Mouse (Mus musculus) cerebellum, adult 9-11 months (tissue): ENCODE results near the gene 5330417H12Rik.

Source experiments
- DNase-seq: peaks from one replicate; pipeline ENCODE4 v3.0.0; 2022

5330417H12Rik gene

GRCm38 (mm10) chr7:107625781-107626180, 820 bp upstream of the 5330417H12Rik start:
- no peak for DNase-seq

DNA sequence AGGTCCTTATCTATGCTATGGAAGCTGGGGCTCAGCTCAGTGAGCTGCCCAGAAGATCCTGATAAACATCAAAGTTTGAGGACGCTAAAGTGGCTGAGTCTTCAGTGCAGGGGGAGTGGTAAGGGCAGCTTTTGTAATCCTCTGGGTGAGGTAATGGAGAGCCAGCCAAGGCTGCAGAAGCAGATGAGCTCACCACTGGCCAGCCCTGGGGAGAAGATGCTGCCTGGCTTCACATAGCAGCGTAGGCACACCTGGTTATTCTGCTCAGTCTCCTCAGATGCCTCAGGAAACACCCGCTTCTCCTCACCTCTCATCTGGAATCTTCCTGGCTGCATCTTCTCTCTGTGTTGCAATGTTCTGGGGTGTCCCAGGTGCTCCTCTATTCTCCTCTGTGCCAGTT, 529 bp downstream of the 5330417H12Rik start:
- DNase-seq = no peak

- DNase-seq = no peak
These were observed 4.8 kb downstream of the 5330417H12Rik start for GRCm38 (mm10) chr7:107620137-107620536.

GRCm38 (mm10) chr7:107619225-107619624, 5.7 kb downstream of the 5330417H12Rik start:
- no peak for DNase-seq

GRCm38 (mm10) chr7:107618028-107618992, 6.7 kb downstream of the 5330417H12Rik start:
- DNase-seq = no peak

GRCm38 (mm10) chr7:107610880-107611279, 14.1 kb downstream of the 5330417H12Rik start:
- DNase-seq = no peak

- no peak for DNase-seq
These were observed 15.2 kb downstream of the 5330417H12Rik start for GRCm38 (mm10) chr7:107609622-107610255.

DNA sequence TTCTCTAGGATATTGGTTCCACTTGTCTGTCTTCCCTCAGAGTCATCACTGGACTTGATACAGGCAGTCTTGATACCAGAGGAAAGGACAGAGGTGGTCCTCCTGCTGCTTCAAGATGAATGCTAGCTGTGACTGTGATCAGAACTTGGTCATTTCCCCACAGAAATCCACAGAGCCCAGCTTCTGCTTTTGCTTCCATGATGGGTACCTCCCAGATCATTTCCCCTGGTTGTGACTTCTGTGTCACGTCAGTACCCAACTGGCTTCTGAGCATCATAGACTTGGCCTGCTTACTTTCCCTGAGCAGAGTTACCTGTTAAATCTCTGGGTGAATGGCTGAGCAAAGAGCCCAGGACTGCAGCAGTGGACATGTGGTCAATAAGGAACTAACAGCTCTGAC, 17.2 kb downstream of the 5330417H12Rik start:
- DNase-seq = no peak

DNA sequence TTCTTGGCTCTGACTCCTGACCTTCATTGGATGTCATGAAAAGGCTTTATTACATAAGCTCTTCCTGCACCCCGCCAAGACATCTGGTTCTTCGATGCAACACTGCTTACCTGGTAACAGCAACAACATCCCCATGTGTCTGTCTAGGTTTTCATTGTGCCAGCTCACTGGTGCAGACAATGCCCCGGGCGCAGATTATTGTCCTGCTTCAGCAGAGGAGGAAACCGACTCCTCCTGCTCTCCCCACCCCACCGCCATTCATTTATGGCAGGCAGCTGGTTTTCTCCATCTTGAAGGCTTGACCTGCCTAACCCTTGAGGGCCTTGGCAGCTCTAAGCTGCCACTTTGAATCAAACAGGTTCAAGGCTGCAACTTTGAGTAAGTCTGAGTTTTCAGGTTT, 22.0 kb downstream of the 5330417H12Rik start:
- no peak for DNase-seq

- DNase-seq = no peak
These were observed 22.5 kb downstream of the 5330417H12Rik start for GRCm38 (mm10) chr7:107602505-107602904.

- DNase-seq = no peak
These were observed 24.3 kb downstream of the 5330417H12Rik start for GRCm38 (mm10) chr7:107600651-107601050.

- no peak for DNase-seq
These were observed 27.0 kb downstream of the 5330417H12Rik start for GRCm38 (mm10) chr7:107597956-107598355.

DNA sequence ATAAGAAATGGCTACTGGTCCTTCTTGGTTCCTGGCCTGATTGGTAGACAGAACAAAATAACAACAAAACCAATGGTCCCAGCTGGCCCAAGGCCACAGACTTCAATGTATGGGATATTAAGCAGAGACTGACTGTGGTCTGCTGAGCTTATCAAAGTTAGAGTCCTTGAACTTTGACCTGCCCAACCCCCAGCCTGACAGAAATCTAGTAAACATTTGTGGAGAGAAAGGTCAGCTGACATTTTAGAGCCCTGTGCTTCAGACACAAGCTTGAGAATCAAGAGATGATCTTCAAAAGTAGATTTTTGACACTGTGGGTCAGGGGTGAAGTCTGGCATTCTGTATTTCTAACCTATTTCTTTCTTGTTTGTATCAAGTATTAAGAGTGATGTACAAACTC, 28.2 kb downstream of the 5330417H12Rik start:
- DNase-seq = no peak

DNA sequence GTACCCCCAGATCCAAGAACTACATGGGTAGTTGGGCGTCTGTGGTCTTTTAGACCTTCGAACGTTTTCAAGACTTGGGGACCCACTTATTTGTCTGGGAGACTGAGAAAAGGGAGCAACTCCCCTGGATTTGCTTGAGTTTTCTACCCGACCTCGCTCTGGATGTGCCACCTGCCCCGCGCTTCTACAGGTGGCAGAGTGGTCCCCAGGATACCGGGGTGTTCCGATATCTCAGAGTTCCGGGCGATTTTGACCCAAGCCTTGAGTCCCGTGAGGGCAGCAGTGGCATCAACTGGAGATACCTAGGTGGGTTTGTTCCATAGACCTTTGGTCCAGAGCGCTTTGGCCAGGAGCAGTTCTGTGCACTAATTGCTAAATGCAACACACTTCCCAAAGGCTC, 29.5 kb downstream of the 5330417H12Rik start:
- DNase-seq = no peak

- DNase-seq = peak; percentile 78
These were observed 30.0 kb downstream of the 5330417H12Rik start, which contains the start of gene Ppfibp2 for GRCm38 (mm10) chr7:107594857-107595402. Gene Ppfibp2, plus strand, starts transcription at chr7:107595207.

GRCm38 (mm10) chr7:107594325-107594856, 30.6 kb downstream of the 5330417H12Rik start:
- peak; percentile 33 for DNase-seq

GRCm38 (mm10) chr7:107593904-107594303, 31.1 kb downstream of the 5330417H12Rik start:
- no peak for DNase-seq

DNA sequence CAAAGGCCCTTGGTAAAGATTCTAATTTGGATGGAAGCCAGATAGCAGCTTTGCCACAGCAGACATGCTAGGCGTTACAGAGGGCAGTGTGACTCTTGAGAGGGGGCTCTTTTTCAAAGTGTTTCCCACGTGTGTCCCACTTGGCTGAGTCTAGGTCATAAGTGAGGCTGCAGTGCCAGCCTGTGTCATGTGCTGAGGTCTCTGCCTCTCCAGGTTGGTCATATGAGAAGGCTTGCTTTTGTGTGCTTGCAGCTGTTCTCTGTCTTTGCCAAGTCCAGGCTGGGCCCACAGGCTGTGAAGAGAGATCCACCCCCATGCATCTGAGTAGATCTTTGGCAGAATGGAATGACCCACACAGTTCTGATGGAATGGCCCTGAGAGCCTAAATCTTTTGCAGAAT, 32.3 kb downstream of the 5330417H12Rik start:
- DNase-seq = peak; percentile 17

DNA sequence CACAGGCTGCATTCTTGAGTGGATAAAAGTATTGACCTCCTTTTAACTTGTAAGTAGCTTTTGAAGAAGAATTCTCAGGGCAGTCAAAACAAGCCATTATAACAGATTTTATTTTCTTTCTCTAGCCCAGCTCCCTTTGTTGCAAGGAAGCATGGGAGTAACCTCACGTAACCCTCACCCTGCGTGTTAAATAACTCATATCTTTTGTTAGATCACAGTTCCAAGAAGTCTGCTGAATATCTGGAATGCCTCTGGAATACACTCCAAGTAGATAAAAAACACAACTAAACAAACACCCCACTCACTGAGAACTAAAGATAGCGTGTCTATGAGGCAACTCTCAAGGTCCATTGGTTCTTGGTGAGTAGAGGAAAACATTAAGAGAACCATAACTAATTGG, 50.7 kb downstream of the 5330417H12Rik start:
- no peak for DNase-seq
